Mouse (Mus musculus): ENCODE results near the gene Atp6v0c. TPM values are rescaled to one million over a fixed set of nuclear protein-coding genes. Genes with fewer than 3 reads are reported as not detected.

The Atp6v0c gene
- polyA plus RNA-seq, 2 experiments, result 236 to 326 TPM

- peak overlapping the region; percentile 40 for H3K27ac ChIP-seq
- peak overlapping the region; percentile 97 for H3K4me2 ChIP-seq (ENCODE audit: low read depth)
- H3K36me3 ChIP-seq (replicated peaks; ENCODE audit: control insufficient read depth, insufficient read depth, low read depth), result no peaks in the 10 kb centered on the region; the same call in 1 of the 2 replicates
- no peak for ATAC-seq (ENCODE audit: insufficient read depth)
- TF ChIP-seq CTCF (IDR thresholded peaks at IDR 0.05; ENCODE audit: low read depth), result no peak
- TF ChIP-seq EP300 (IDR thresholded peaks at IDR 0.05; ENCODE audit: low read depth), result no peak
- no peak overlapping the region for H3K4me3 ChIP-seq (ENCODE audit: insufficient read depth in 1 of 2, low read depth in 2 of 2, low read length in 2 of 2)
- no peaks in the 10 kb centered on the region for H3K27me3 ChIP-seq (ENCODE audit: control insufficient read depth, insufficient read depth, low read length)
- 66% methylated on average over 4 of the region's 4 CpGs for WGBS (ENCODE audit: insufficient replicate concordance)
- peak overlapping the region; percentile 19; the same call in 1 of the 2 replicates for H3K9ac ChIP-seq (replicated peaks)
- peaks cover 86 to 91% of the 10 kb centered on the region in 2 experiments for H3K4me1 ChIP-seq (replicated peaks; ENCODE audit: control insufficient read depth in 2 of 2, insufficient read depth in 2 of 2, low read length in 1 of 2)
- no peak for DNase-seq (ENCODE audit: low read depth in 3 of 3, low spot score in 3 of 3)
- H3K9me3 ChIP-seq (ENCODE audit: control insufficient read depth, low read length), result no peaks in the 10 kb centered on the region
These were observed 31.6 kb upstream of the Atp6v0c start for GRCm38 (mm10) chr17:24201092-24201491.

DNA sequence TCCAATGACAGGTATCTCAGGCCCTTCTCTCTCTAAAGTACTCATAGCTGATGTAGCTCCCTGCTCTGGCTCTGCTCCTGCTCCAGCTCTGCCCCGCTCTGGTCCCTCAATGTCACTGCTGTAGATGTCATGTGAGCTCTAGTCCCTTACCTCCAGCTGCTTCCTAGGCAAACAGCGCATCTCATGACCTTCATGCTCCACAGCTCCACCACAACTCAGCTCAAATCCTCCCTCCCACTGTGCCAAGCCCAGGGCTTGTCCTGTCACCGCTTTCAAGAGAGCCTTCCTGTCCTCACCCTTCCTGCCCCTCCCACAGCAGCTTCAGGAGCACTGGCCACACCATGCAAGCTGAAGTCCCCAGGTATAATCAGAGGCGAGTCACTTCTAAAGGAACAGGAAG lies 30.2 kb upstream of the Atp6v0c start:
- Histone ChIP-seq H3K27me3 (ENCODE audit: control insufficient read depth, insufficient read depth, low read length) (no peaks in the 10 kb centered on the region), H3K9me3 (ENCODE audit: control insufficient read depth, low read length) (no peaks in the 10 kb centered on the region), H3K36me3 (replicated peaks; ENCODE audit: control insufficient read depth, insufficient read depth, low read depth) (no peaks in the 10 kb centered on the region; the same call in 1 of the 2 replicates), H3K4me1 (replicated peaks; ENCODE audit: control insufficient read depth in 2 of 2, insufficient read depth in 2 of 2, low read length in 1 of 2) (peaks cover 83 to 87% of the 10 kb centered on the region in 2 experiments), H3K4me3 (ENCODE audit: insufficient read depth in 1 of 2, low read depth in 2 of 2, low read length in 2 of 2) (no peak overlapping the region), H3K4me2 (ENCODE audit: low read depth) (peak overlapping the region; percentile 39), H3K9ac (replicated peaks) (peak overlapping the region; percentile 4; the same call in 1 of the 2 replicates), H3K27ac (peak overlapping the region; percentile 36)
- ATAC-seq (ENCODE audit: insufficient read depth) (0 out of 2 replicates have a peak, but pooled peaks have one; percentile 4), DNase-seq (ENCODE audit: low read depth in 3 of 3, low spot score in 3 of 3) (no peak)
- 28% methylated on average over 4 of the region's 4 CpGs for WGBS (ENCODE audit: insufficient replicate concordance)
- TF ChIP-seq EP300 (IDR thresholded peaks at IDR 0.05; ENCODE audit: low read depth) (no peak), CTCF (IDR thresholded peaks at IDR 0.05; ENCODE audit: low read depth) (no peak)

DNA sequence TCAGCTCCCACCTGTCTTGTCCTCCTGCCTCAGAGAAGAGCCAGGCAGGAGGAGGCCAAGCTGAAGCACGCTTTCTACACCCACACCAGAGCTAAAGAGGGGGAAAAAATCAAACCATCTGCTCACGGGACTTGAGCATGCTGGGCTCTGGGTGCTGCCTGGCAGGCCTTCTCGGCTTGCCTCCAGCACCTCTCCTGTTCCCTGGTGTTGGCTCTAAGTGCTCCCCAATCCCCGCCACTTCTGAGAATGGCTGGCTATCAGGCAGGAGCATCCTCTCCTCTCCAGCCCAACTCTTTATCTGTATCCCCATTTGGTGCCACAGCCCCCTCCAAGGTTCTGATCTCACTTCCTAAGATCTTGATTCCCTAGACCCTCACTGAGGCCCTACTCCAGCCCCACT lies 29.8 kb upstream of the Atp6v0c start:
- peak overlapping the region; percentile 4; the same call in 1 of the 2 replicates for H3K9ac ChIP-seq (replicated peaks)
- WGBS (ENCODE audit: insufficient replicate concordance), result 15% methylated on average over 4 of the region's 4 CpGs
- DNase-seq (ENCODE audit: low read depth in 3 of 3, low spot score in 3 of 3) (peak; percentile 65 to 71 (median 70)), ATAC-seq (ENCODE audit: insufficient read depth) (peak; percentile 52; the same call in 1 of the 2 replicates)
- no peaks in the 10 kb centered on the region for H3K9me3 ChIP-seq (ENCODE audit: control insufficient read depth, low read length)
- H3K4me3 ChIP-seq (ENCODE audit: insufficient read depth in 1 of 2, low read depth in 2 of 2, low read length in 2 of 2), result no peak overlapping the region
- peaks cover 81 to 87% of the 10 kb centered on the region in 2 experiments for H3K4me1 ChIP-seq (replicated peaks; ENCODE audit: control insufficient read depth in 2 of 2, insufficient read depth in 2 of 2, low read length in 1 of 2)
- peak overlapping the region; percentile 36 for H3K27ac ChIP-seq
- no peaks in the 10 kb centered on the region; the same call in 1 of the 2 replicates for H3K36me3 ChIP-seq (replicated peaks; ENCODE audit: control insufficient read depth, insufficient read depth, low read depth)
- peak overlapping the region; percentile 39 for H3K4me2 ChIP-seq (ENCODE audit: low read depth)
- TF ChIP-seq CTCF (IDR thresholded peaks at IDR 0.05; ENCODE audit: low read depth) (no peak), EP300 (IDR thresholded peaks at IDR 0.05; ENCODE audit: low read depth) (peak; percentile 71)
- H3K27me3 ChIP-seq (ENCODE audit: control insufficient read depth, insufficient read depth, low read length), result no peaks in the 10 kb centered on the region

GRCm38 (mm10) chr17:24197032-24197824 lies 27.7 kb upstream of the Atp6v0c start:
- Histone ChIP-seq H3K27me3 (ENCODE audit: control insufficient read depth, insufficient read depth, low read length) (no peaks in the 10 kb centered on the region), H3K4me2 (ENCODE audit: low read depth) (peak overlapping the region; percentile 29; the same call in 1 of the 2 replicates), H3K4me1 (replicated peaks; ENCODE audit: control insufficient read depth in 2 of 2, insufficient read depth in 2 of 2, low read length in 1 of 2) (peaks cover 75 to 87% of the 10 kb centered on the region in 2 experiments), H3K9me3 (ENCODE audit: control insufficient read depth, low read length) (no peaks in the 10 kb centered on the region), H3K36me3 (replicated peaks; ENCODE audit: control insufficient read depth, insufficient read depth, low read depth) (no peaks in the 10 kb centered on the region; the same call in 1 of the 2 replicates), H3K9ac (replicated peaks) (no peak overlapping the region; the same call in none of the 2 replicates), H3K4me3 (ENCODE audit: insufficient read depth in 1 of 2, low read depth in 2 of 2, low read length in 2 of 2) (0 out of 4 replicates have a peak overlapping the region, but pooled peaks of 1 of the 2 experiments have one; percentile 5), H3K27ac (peak overlapping the region; percentile 13; the same call in 1 of the 2 replicates)
- TF ChIP-seq CTCF (IDR thresholded peaks at IDR 0.05; ENCODE audit: low read depth) (no peak), EP300 (IDR thresholded peaks at IDR 0.05; ENCODE audit: low read depth) (peak; percentile 32; the same call in 1 of the 2 replicates)
- peak; percentile 35 for ATAC-seq (ENCODE audit: insufficient read depth)
- peak; percentile 58 to 60 (median 59) for DNase-seq (ENCODE audit: low read depth in 3 of 3, low spot score in 3 of 3)
- 44% methylated on average over 15 of the region's 15 CpGs for WGBS (ENCODE audit: insufficient replicate concordance)

DNA sequence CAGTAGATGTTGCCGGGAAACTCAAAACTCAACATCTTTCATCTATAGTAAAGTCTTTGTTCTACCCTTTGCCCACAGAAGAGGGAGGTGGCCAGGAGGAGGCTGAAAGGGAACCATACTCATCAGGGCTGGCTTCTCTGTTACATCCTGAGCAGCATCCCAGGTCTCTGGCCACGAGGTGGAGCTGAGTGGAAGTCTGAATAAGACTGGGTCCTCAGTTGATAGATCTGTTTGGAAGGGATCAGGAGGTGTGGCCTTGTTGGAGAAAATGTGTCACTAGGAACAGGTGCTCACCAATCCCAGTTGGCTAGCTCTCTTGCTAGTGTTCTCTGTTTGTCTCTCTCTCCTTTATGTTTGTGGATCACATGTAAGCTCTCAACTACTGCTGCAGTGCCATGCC lies 25.8 kb upstream of the Atp6v0c start:
- TF ChIP-seq EP300 (IDR thresholded peaks at IDR 0.05; ENCODE audit: low read depth), result no peak
- TF ChIP-seq CTCF (IDR thresholded peaks at IDR 0.05; ENCODE audit: low read depth), result no peak
- no peak for DNase-seq (ENCODE audit: low read depth in 3 of 3, low spot score in 3 of 3)
- ATAC-seq (ENCODE audit: insufficient read depth), result no peak
- no peak overlapping the region for H3K4me3 ChIP-seq (ENCODE audit: insufficient read depth in 1 of 2, low read depth in 2 of 2, low read length in 2 of 2)
- no peaks in the 10 kb centered on the region for H3K36me3 ChIP-seq (replicated peaks; ENCODE audit: control insufficient read depth, insufficient read depth, low read depth)
- peaks cover 58 to 72% of the 10 kb centered on the region in 2 experiments for H3K4me1 ChIP-seq (replicated peaks; ENCODE audit: control insufficient read depth in 2 of 2, insufficient read depth in 2 of 2, low read length in 1 of 2)
- no peaks in the 10 kb centered on the region for H3K9me3 ChIP-seq (ENCODE audit: control insufficient read depth, low read length)
- no peaks in the 10 kb centered on the region for H3K27me3 ChIP-seq (ENCODE audit: control insufficient read depth, insufficient read depth, low read length)
- H3K27ac ChIP-seq, result no peak overlapping the region
- WGBS (ENCODE audit: insufficient replicate concordance), result 75% methylated on average over 2 of the region's 2 CpGs
- H3K4me2 ChIP-seq (ENCODE audit: low read depth), result no peak overlapping the region
- H3K9ac ChIP-seq (replicated peaks), result no peak overlapping the region

Measured in liver, embryonic 14.5 days (tissue).